Mouse (Mus musculus): Measurements from ENCODE around the gene Prkcsh.

Prkcsh gene

GRCm38 (mm10) chr9:22002194-22003162 is at the start of gene Prkcsh, which contains the start of gene Ccdc151:
TSS of gene Prkcsh (plus strand) at chr9:22002806.
TSS of gene Ccdc151 (minus strand) at chr9:22002634.
- DNase-seq = peak; percentile 99

GRCm38 (mm10) chr9:21953600-21953999 is 49.0 kb upstream of the Prkcsh start:
- DNase-seq = no peak

- no peak for DNase-seq
Measured at GRCm38 (mm10) chr9:21954635-21955034, 48.0 kb upstream of the Prkcsh start.

GRCm38 (mm10) chr9:21955225-21955569 is 47.4 kb upstream of the Prkcsh start:
- DNase-seq = no peak

GRCm38 (mm10) chr9:21955570-21956281 is 46.9 kb upstream of the Prkcsh start, which contains the start of gene Swsap1:
TSS of gene Swsap1 (plus strand) at chr9:21955755.
- peak; percentile 98 for DNase-seq

GRCm38 (mm10) chr9:21958372-21958771 is 44.2 kb upstream of the Prkcsh start:
- no peak for DNase-seq

GRCm38 (mm10) chr9:21959244-21959643 is 43.4 kb upstream of the Prkcsh start:
- no peak for DNase-seq

GRCm38 (mm10) chr9:21960135-21960534 is 42.5 kb upstream of the Prkcsh start:
- DNase-seq = no peak

GRCm38 (mm10) chr9:21960558-21961208 is 41.9 kb upstream of the Prkcsh start:
- DNase-seq = no peak

GRCm38 (mm10) chr9:21961366-21961980 is 41.1 kb upstream of the Prkcsh start:
- no peak for DNase-seq

GRCm38 (mm10) chr9:21962010-21962409 is 40.6 kb upstream of the Prkcsh start:
- DNase-seq = no peak

GRCm38 (mm10) chr9:21962416-21963059 is 40.1 kb upstream of the Prkcsh start:
- peak; percentile 74 for DNase-seq

GRCm38 (mm10) chr9:21963417-21963816 is 39.2 kb upstream of the Prkcsh start, which contains the start of gene Epor:
TSS of gene Epor (minus strand) at chr9:21963506.
- no peak for DNase-seq

GRCm38 (mm10) chr9:21968883-21969282 is 33.7 kb upstream of the Prkcsh start:
- no peak for DNase-seq

GRCm38 (mm10) chr9:21969304-21969703 is 33.3 kb upstream of the Prkcsh start:
- DNase-seq = no peak

- no peak for DNase-seq
Measured at GRCm38 (mm10) chr9:21976626-21977175, 25.9 kb upstream of the Prkcsh start.

GRCm38 (mm10) chr9:21977331-21977730 is 25.3 kb upstream of the Prkcsh start:
- DNase-seq = no peak

- peak; percentile 68 for DNase-seq
Measured at GRCm38 (mm10) chr9:21977972-21978371, 24.6 kb upstream of the Prkcsh start.

GRCm38 (mm10) chr9:21978398-21979128 is 24.0 kb upstream of the Prkcsh start:
- no peak for DNase-seq

GRCm38 (mm10) chr9:21983911-21984310 is 18.7 kb upstream of the Prkcsh start:
- DNase-seq = no peak
